Mouse (Mus musculus) kidney, postnatal 4 days (tissue): ENCODE results near the gene Hsd17b13.
A peak's percentile ranks its signal among the peaks of the same experiment; 100 is the strongest.
"Not testable (repeated sequence)": the region's sequence is repeated elsewhere in the genome, so short reads cannot be mapped to it uniquely, and the experiment has no call there.

Experiments used
- DNase-seq, 2 experiments: peaks; one replicate each; pipeline ENCODE4 v3.0.0; 2021; ENCODE audit warnings: mixed read lengths in 2 of 2

Hsd17b13 gene

DNA sequence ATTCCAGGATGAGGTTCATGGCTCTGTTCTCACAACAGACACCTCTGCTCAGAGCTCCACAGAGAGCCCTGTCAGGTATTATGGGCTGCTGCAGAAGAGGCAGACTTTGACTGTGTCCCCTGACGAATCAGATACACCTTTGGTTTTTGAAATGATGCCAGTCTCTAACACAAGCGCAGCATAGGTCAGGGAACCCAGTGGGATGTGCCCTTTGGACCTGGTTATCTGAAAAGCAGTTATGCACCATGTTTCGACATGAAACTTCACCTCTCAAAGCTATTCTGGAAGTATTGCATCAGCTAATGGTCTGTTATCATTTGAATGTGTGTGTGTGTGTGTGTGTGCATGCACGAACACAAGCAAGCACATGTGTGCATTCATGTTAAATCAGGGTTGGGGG lies at the start of gene Hsd17b13:
Gene Hsd17b13, minus strand, starts transcription at position 114 of the 400 bp plus-strand sequence.
- DNase-seq, result no peak

DNA sequence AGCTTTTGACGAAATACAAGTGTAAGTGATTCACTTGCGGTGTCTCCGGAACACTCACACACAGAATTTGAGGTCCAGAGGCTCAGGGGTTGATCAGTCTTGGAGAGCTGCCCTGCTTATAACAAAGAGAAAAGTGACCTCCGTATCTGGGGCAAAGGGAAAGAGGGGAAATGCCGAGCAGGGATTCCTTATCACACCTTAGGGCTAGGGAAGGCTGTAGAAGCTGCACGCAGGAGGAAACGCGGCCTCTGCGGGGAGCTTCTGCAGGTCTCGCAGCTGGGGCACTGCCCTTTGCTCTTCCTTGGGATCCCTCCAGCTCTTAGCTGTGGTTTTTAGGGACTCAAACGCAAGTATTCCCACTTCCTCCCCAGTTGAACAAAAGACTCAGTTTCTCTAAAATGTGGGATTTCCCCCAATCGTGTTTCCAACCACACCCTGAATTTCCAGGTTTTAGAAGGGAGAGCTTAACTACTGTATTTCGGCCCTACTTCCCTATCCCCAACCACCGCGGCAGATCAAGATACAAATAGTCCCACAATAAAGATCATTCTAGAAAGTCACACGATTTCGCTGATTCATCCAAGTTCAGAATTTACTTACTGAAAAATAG lies 48.1 kb upstream of the Hsd17b13 start:
- no peak for DNase-seq

DNA sequence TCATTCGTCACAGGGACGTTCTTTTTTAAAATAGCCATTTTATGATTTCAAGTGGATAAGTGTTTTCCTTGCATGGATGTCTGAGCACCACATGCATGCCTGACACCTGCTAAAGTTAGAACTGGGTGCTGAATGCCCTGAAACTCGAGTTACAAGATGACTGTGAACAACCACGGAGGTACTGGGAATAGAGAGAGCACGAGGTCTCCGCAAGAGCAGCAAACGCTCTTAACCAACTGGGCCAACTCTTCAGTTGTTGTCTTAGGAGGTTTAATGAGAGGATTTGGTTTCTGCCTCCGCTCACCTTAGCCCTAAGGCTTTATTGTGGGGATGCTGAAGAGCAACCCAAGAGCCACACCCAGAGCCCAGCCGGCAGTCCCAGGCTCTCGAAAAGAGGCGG lies 47.6 kb upstream of the Hsd17b13 start:
- DNase-seq, result no peak

DNA sequence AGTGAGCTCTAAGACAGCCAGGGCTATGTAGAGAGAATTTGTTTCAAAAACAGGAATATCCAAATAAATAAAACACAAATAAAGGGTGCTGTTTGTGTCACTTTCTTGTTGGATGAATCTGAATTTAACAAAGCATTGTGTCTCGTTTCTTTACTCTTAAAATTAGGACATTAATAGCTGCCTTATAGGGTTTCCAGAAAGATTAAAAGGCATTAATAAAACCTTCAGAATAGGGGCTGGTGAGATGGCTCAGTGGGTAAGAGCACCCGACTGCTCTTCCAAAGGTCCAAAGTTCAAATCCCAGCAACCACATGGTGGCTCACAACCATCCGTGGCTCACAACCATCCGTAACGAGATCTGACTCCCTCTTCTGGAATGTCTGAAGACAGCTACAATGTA lies 47.0 kb upstream of the Hsd17b13 start:
- not testable (repeated sequence) for DNase-seq

DNA sequence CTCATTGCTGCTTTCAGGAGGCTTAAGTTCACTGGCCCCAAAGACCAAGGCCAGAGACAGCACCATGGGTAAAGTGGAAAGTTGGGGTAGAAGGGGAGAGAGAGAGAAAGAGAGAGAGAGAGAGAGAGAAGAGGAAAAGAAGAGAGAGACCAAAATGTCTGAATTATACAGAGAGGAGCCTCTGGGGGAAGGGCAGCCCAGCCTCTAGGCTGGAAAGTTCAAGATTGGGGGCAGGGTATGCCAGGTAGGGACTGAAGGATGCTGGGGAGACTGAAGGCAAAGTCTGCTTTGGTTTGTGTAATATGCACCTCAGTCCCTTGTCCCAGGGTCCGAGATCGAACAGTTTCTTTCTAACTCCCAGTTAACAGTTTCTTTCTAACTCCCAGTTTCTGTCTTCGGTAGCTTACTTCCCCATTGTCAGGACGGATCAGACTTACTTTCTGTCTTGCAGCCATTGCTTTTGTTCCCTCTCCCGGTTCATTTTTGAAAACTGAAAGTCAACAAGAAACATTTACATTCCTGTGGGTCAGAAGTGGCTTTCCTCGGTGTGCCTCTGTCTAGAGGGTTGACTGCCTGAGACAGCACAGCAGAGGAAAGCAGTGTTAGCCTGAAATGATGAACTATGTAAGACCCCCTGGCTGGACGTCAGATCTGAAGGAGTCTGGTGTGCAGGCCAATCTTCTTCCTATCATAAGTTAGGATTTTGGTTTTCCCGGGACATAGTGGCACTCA lies 46.2 kb upstream of the Hsd17b13 start:
- no peak for DNase-seq

DNA sequence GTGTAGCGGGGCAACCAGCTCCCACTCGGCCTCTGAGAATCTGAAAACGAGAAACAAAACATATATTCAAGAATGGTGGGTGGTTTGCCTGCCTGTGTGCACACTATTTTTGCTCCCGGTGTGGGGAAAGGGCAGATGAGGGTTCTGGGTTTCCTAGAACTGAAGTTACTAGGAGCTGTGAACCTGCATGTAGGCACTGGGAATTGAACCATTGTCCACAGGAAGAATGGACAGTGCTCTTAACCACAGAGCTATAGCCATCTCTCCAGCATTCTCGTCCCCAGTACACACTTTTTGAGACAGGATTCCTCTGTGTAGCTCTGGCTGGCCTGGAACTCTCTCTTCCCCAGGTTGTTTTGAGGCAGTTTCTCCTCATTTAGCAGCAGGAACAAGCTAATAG lies 45.3 kb upstream of the Hsd17b13 start:
- no peak for DNase-seq

DNA sequence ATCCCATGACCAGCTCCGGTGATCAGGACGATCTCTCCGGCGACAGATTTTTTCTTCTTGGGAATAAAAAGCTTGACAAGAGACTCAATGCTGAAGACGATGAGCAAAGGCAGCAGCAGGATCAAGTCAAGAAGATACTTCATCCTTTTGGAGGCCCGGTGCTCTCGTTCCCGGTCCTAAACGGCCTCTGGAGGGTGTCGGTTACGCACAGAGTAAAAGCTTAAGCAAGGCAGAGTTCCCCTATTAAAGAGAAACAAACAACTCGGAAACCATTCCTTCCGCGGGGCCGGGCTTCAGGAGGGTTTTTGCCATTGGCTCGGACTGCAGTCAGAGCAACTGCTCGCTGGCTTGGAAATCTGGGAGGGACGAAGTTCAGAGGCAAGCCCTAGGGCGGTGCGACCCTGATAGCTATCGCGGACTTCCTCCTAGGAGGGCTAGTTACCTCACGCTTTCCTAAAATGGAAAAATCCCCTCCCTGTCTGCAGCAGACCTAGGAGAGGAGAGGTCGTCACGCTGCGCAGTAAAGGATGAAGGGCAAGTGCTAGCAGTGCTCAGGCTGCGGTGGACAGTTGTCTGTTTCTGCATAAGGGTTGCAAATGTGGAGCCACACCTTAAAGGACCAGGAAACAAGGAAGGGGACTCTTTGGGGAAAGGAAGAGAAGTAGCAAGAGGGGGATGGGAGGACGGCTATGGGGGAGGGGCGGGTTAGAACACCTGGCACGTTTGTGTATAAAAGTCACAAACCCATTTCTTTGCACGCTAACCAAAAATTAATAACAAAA lies 44.6 kb upstream of the Hsd17b13 start, which contains the start of gene Hsd17b11:
Gene Hsd17b11, minus strand, starts transcription at position 323 of the 782 bp plus-strand sequence.
- DNase-seq, result peak; percentile 89 to 93

DNA sequence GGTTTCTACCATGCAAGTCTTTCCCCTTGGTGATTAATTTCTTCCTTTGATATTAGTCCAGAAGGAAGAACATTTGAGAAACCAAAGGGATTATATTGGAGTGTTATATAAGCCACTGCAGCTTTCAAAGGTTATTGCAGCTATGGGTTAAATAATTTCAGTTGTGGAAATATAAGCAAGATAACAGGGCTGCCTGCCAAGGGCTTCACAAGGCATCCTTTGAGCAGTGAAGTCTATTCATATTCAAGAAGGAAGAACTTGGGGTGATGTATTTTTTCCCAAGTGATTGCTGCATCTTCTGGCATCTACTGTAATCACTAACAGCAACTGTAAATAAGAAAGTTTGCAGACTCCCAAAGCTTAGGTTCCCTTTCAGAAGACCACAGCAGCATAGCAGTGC lies 34.2 kb upstream of the Hsd17b13 start:
- DNase-seq, result no peak

DNA sequence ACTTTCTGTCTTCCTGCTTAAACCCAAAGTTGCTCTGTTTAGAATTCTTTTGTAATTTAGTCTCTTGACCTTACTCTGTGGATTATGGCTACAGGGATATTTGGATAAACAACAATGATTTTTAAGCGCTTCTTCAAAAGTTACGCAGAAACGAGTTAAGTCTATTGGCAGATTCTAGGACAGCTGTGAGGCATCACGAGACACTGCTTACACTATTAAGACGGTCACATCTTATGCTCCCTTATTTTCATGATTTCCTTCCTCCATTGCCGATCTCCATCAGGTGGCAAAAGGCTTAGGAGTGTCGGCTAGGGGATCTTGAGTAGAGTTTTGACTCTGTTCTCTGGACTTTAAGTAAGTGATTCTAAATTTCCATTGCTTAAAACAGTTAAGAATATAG lies 33.1 kb upstream of the Hsd17b13 start:
- no peak for DNase-seq

DNA sequence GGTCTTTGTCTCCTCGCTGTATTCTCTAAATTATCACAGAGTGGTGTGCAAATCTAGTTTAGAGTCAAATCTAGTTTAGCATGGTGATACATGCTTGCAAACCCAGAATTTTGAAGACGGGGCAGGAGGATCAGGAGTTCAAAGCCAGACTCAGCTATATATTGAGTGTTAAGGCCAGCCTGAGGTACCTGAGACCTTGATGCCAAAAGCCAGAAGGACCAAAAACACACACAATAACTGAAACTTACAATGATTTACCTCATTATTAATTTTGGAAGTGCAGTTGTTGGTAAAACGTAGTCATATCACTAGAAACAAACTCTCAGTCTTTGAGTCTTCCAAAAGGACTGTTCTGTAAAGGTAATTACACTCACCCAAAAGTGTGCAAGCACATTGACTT lies 32.2 kb upstream of the Hsd17b13 start:
- no peak for DNase-seq

DNA sequence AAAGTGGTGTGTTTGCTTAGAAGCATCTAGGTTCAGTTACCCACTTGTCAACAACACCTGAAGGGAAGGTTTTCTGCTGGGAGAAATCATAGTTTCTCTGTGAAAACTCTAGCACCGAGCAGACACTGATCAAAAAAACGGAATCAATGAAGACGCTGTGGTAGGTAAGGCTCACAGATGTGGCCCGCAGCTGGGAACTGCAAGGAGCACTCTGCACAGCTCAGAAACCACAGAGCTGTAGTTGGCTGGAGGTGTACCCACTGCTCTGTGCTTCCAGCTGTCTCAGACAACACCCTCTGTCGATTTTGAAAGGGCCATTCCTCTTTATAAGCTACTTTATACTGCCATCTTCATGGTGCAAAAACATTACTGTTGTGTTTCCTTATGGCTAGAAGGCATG lies 30.6 kb upstream of the Hsd17b13 start:
- DNase-seq, result no peak

DNA sequence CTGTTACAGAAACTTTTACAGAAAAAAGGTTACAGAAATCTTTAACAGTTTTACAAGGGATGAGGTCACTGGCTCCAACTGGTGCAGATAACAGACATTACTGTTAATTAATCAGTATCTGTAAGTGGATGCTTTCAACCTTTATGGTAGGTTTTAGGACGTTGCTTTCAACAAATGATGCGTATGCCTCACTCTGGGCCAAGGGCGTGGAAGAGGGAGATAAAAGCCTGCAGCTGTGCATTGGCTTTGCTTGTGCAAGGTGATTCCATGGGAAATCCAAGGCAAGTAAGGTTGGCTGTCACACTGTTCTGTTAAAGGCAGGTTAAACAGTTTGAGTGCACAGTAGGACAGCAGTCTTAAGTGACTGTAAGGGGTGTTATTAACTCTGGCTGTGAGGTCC lies 29.6 kb upstream of the Hsd17b13 start:
- DNase-seq, result no peak

DNA sequence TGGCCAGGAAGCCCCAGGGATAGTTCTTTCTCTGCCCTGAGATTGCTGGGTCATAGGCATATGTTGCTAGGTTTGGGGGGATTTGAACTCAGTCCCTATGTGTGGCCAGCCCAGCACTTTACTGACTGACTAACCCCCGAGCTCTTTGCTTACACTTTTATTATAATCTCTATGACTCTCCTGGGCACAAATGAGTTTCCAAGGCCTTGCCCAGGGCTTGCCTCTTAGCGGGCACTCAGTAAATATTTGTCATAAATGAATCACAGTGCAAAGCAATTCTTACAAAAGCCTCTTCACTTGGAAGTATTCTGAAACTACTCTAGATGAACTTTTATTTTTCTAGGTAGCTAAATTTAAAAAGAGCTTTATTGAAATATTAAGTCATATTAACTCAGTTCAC lies 26.7 kb upstream of the Hsd17b13 start:
- DNase-seq, result no peak

DNA sequence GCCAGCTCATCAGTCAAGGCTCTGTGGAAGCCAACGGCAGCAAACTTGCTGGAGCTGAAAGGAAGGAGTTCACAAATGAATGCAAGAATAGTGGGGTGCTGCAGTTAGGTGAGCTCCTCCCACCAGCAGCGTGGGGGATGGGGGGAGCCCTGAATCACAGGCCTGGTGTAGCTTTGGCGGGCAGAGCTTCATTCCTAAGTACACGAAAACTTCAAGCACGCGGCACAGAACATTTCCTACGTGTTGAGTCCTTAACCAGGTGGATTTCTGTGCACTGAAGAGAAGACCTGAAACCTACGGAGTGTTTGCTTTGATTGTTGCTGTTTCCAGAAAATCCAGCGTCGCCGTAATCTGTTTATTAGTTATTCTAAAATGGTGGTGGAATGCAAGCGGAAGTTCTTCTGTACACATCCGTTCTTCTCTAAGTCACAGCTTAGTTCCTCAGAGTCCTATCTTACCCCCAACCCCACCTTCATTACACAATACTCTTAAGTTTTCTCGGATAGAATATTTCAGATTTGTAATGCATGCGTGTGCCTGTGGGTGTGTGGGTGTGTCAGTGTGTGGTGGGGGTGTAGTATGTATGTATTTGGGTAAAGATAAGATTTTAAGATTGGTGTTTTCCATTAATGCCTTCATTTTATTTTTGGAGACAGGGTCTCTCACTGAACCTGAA lies 26.2 kb upstream of the Hsd17b13 start:
- DNase-seq, result peak in 1 of 2 experiments; percentile 52

DNA sequence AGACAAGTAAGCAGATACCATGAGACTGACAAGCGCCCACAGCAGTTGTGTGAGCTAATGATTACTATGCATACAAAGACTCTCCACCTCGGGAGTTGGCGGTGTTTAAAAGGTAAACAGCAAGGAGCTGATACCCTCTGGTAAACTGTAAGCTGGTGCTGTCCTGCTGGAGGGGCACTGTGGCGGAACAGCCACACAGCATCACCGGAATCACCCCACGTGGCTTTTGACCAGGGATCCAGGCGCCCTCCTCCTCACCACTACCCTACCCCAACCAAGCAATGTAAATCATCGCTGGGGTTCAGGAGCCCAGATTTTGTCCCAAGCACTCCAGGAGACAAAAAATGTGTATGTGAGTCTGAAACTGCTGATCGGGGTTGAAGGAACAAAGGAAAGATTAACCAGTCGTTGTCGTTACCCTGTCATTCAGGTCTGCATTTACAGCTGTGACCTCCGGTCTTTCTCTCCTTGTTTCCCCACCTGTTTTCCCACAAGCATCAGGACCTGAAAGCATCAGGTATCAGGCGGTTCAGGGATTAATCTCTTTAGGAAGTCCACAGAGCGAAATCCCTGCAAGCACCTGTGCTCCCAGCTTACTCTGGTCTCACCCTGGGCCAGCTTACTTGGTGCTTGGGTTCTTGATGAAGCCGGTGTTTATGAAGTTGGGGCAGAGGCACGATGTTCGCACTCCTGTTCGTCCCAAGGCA lies 25.5 kb upstream of the Hsd17b13 start:
- peak in 1 of 2 experiments; percentile 48 for DNase-seq

DNA sequence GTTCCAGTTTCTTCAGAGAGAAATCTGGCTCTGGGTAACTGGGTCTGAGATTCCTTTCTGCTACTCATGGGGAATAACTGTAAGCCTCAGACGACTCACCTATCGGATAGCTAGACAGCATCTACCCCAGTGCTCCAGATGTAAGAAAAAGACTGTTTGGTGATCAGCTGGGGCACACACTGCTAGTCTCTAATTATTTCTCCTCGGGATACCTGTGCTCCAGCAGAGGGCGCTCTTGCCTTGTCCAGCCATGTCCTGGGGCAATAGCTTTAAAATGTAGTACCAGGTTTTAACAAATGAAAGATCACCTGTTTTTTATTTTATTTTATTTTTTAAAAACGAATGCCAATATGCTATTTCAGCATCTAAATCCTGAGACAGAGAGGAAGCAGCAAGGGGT lies 22.5 kb upstream of the Hsd17b13 start:
- DNase-seq, result peak; percentile 90 to 92

DNA sequence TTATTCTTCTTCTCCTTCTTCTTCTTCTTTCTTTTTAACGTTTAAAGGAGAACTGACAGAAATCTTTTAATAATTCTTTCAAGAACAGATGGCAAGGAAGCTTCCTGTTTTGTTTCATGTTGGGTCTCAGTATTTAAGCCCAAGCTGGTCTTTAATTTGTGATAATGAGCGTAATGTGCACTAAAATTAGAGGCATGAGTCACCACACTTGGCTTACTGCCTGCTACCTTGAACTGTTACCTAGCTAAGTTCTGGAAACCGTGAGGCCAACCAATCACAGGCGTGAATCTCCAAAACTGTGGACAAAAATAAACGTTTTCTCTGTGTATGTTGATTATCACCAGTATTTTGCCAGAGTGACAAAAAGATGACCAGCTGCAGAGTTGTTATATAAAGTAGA lies 21.5 kb upstream of the Hsd17b13 start:
- no peak for DNase-seq

DNA sequence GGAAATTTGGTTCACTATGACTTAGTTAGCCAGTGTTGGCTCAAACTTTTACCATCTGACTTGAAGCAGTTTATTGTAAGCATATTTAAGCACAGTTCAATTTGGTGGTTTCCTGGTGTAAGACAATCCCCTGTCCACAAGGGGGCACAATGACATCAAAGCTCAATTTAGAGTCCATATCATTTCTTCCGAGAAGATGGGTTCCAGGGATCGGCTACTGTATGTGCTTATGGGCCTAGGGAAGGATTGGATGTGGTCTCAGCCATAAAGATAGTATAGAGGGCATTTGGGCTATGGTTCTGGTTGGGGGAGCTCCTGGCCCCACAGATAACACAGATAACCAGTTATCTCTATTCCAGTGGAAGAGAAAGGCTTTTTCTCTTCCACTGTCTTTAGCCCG lies 18.0 kb upstream of the Hsd17b13 start:
- no peak for DNase-seq

DNA sequence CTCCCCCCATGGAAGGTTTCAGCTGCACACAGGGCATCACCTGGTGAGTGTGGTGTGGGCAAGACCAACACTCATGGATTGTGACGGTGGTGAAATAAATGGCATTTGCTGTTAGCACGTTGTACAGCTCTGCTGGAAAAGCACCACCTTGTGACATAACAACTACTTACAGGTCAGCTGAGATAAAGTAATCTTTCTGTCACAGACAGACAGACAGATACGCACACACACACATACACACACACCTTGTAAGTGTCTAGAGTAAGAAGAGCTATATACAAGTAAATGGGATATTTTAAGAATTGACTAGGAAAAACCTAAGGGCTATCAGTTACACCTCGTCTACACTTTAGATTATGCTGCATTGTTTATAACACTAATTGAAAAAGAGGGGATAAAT lies 17.5 kb upstream of the Hsd17b13 start:
- no peak for DNase-seq

DNA sequence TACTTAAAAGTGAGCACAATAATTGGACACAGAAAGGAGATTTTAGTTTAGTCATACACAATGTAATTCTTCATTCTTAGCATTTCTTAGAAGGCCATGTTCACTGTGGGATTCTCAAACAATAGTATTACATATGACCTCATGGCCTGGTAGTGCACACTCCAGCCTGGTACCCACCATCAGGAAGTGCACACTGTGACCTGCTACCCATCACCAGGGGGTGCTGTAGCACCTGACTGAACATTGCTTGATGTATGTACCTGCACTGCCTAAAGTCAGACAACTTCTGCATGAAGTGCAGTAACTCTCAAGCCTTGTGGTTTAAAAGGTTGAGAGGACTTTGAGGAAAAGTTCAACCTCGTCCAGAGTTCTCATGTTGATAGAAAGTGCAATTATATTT lies 16.4 kb upstream of the Hsd17b13 start:
- peak in 1 of 2 experiments; percentile 28 for DNase-seq

DNA sequence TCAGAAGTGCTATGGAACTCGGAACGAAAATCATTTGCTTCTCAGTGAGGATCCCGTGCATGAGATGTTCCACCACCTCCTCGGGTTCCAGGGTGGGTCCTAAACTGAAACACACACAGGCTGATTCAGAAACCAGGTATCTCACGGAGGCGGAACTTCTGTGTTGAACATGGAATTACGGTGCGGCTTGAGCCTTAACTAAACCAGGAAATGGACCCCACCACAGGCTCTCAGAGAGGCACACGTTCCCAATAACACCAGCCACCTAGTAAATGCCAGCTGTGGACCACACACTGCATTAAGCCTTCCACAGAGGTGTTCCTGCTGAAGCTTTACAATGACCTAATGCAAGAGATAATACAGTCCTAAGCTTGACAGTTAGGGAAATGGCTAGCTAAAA lies 15.6 kb upstream of the Hsd17b13 start:
- no peak for DNase-seq

DNA sequence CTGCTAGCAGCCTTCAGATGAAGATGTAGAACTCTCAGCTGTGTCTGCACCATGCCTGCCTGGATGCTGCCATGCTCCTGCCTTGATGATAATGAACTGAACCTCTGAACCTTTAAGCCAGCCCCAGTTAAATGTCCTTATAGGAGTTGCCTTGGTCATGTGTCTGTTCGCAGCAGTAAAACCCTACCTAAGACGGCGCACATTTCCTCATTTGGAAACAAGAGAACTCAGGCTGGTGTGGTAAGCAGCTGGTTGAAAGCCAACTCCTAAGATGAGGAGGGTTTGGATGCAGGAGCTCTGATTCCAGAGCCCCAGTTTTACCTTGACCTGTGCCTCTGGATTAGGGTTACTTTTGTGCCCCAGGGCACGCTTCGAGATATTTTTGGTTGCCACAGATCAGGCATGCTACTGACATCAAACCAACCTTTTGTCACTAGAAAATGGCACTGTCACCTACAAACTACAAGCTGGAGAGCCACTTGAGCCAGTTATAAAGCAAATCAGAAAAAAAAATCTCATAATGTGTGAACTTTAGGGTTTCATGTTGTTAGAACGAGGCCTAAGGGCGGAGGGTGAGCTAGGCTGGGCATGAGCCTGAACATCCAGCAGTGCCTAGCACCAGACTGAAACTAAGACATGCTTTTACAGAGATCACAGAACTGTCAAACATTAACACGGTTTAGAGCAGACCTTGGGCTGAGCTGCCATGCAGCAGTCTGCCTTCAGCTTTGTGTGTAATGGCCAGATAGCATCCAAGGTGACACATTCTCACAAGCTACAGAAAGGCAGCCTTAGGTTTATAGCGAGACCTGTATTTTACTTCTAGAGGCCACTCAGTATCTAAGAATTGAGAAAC lies 3.7 kb upstream of the Hsd17b13 start:
- DNase-seq, result peak; percentile 13 to 41
